7 mouse cellular contexts compared by ENCODE assay signal in the genomic region with DNA sequence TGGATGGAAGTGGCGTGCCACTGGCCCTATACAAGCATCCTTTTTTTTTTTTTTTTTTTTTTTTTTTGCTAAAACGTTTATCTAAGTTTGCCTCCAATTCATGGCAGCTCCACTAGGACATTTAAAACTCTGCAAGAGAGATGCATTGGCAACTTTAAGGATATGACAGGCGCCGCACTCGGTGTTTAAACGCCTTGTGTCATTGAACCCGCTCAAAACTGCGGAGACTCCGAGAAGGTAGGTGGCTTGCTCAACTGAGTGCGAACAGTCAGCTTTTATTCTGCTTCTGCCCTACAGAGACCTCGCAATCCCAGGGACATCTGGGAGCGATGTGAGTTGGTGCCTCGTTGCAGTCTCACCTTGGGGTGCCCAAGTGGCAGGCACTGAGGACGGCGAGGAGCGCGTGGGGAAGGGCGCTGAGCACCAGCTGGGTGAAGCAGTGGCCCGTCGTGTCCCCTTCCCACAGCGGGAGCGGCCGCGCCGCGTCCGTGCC. TPM values are rescaled to one million over a fixed set of nuclear protein-coding genes. Genes with fewer than 3 reads are reported as not detected.
DNase-seq lines count a peak whose midpoint lies in the region; ATAC-seq and TF ChIP-seq lines count a peak whose summit lies in the region.

No protein-coding gene starts in this region.

- peak overlapping the region; percentile 88 for H3K4me2 ChIP-seq in lung, embryonic 15.5 days
- peak overlapping the region; percentile 81 for H3K4me2 ChIP-seq in embryonic facial prominence, embryonic 13.5 days
- peak overlapping the region; percentile 88 for H3K4me2 ChIP-seq in intestine, embryonic 16.5 days (ENCODE audit: low read depth, low read length)

- no peak for DNase-seq in lung, postnatal 10 days
- no peak for DNase-seq in layer of hippocampus, postnatal 10 days (ENCODE audit: low spot score in 2 of 2)
- DNase-seq in right cerebral cortex, postnatal 36 days (ENCODE audit: low spot score in 2 of 2): no peak

- H3K9ac ChIP-seq in lung, embryonic 15.5 days: peak overlapping the region; percentile 91
- peak overlapping the region; percentile 83 for H3K9ac ChIP-seq in embryonic facial prominence, embryonic 13.5 days
- H3K9ac ChIP-seq in intestine, embryonic 16.5 days (ENCODE audit: low read depth, low read length): peak overlapping the region; percentile 93

- no peak for TF ChIP-seq CTCF in olfactory bulb, adult 2 months (IDR thresholded peaks at IDR 0.05; ENCODE audit: insufficient read depth, low read depth, low read length)

- peak overlapping the region; percentile 86 for H3K4me3 ChIP-seq in lung, embryonic 15.5 days
- H3K4me3 ChIP-seq in embryonic facial prominence, embryonic 13.5 days: peak overlapping the region; percentile 73
- H3K4me3 ChIP-seq in intestine, embryonic 16.5 days (ENCODE audit: low read length): peak overlapping the region; percentile 84
- H3K4me3 ChIP-seq in olfactory bulb, adult 2 months (ENCODE audit: insufficient read depth, low read depth, low read length): peak overlapping the region; percentile 64

- no peak for ATAC-seq in lung, embryonic 15.5 days (ENCODE audit: borderline replicate concordance, extremely low read depth, low FRiP score, low TSS enrichment)
- no peak for ATAC-seq in embryonic facial prominence, embryonic 13.5 days (ENCODE audit: insufficient number of reproducible peaks, insufficient read depth, low FRiP score, low TSS enrichment, low read depth)
- ATAC-seq in intestine, embryonic 16.5 days: peak; percentile 67

- peak overlapping the region; percentile 95 for H3K27ac ChIP-seq in lung, embryonic 15.5 days
- peak overlapping the region; percentile 92 for H3K27ac ChIP-seq in embryonic facial prominence, embryonic 13.5 days
- peak overlapping the region; percentile 94 for H3K27ac ChIP-seq in intestine, embryonic 16.5 days (ENCODE audit: low read length)
- H3K27ac ChIP-seq in olfactory bulb, adult 2 months (ENCODE audit: insufficient read depth, low read depth, low read length): peak overlapping the region; percentile 76

- no peaks in the 10 kb centered on the region for H3K9me3 ChIP-seq in lung, embryonic 15.5 days
- H3K9me3 ChIP-seq in embryonic facial prominence, embryonic 13.5 days: no peaks in the 10 kb centered on the region
- H3K9me3 ChIP-seq in intestine, embryonic 16.5 days (ENCODE audit: control insufficient read depth, low read length): no peaks in the 10 kb centered on the region

- H3K4me1 ChIP-seq in lung, embryonic 15.5 days: peaks cover 8% of the 10 kb centered on the region; the same call in 1 of the 2 replicates
- peaks cover 6% of the 10 kb centered on the region for H3K4me1 ChIP-seq in embryonic facial prominence, embryonic 13.5 days
- H3K4me1 ChIP-seq in intestine, embryonic 16.5 days (ENCODE audit: control insufficient read depth, insufficient read depth, low read length): 0 out of 2 replicates have a peak, but pooled peaks cover 7% of the 10 kb centered on the region
- H3K4me1 ChIP-seq in olfactory bulb, adult 2 months (ENCODE audit: control insufficient read depth, insufficient read depth, low read length): 0 out of 2 replicates have a peak, but pooled peaks cover 2% of the 10 kb centered on the region

- 2% methylated on average over 27 of the region's 27 CpGs for WGBS in lung, embryonic 15.5 days
- 2% methylated on average over 27 of the region's 27 CpGs for WGBS in embryonic facial prominence, embryonic 13.5 days
- 3% methylated on average over 27 of the region's 27 CpGs for WGBS in intestine, embryonic 16.5 days
- WGBS in olfactory bulb, adult 2 months: 2% methylated on average over 27 of the region's 27 CpGs

- no peaks in the 10 kb centered on the region for H3K27me3 ChIP-seq in lung, embryonic 15.5 days
- H3K27me3 ChIP-seq in embryonic facial prominence, embryonic 13.5 days: no peaks in the 10 kb centered on the region
- H3K27me3 ChIP-seq in intestine, embryonic 16.5 days (replicated peaks; ENCODE audit: control insufficient read depth, insufficient read depth, low read length): no peaks in the 10 kb centered on the region

- TF ChIP-seq POLR2A in olfactory bulb, adult 2 months (IDR thresholded peaks at IDR 0.05; ENCODE audit: insufficient read depth, low read depth, low read length): no peak

- H3K36me3 ChIP-seq in lung, embryonic 15.5 days: 0 out of 2 replicates have a peak, but pooled peaks cover 8% of the 10 kb centered on the region
- peaks cover 19% of the 10 kb centered on the region; the same call in 1 of the 2 replicates for H3K36me3 ChIP-seq in embryonic facial prominence, embryonic 13.5 days
- H3K36me3 ChIP-seq in intestine, embryonic 16.5 days (ENCODE audit: control insufficient read depth, insufficient read depth, low read length): no peaks in the 10 kb centered on the region

RNA-seq across cellular contexts. Expression of a gene that starts 0.7 kb away (rescaled TPM):
- 3.9 and 5.3 TPM in 2 replicates for polyA plus RNA-seq in lung, embryonic 15.5 days (2015; fragmentation: Nextera tagmentation; extraction: Ambion mirVana)
- 6.1 and 6.3 TPM in 2 replicates for polyA plus RNA-seq in embryonic facial prominence, embryonic 13.5 days (2015; fragmentation: Nextera tagmentation; extraction: Ambion mirVana)
- 7.9 and 9.0 TPM in 2 replicates for polyA plus RNA-seq in intestine, embryonic 16.5 days (2015; fragmentation: Nextera tagmentation; extraction: Ambion mirVana)
- polyA plus RNA-seq in olfactory bulb, adult 2 months (2012; ENCODE audit: insufficient read depth, insufficient read length, low replicate concordance, missing spikeins): not detected in 2 replicates
- total RNA-seq in layer of hippocampus, postnatal 10 days (2021): 1 to 10 TPM; 9.3 to 9.6 TPM

RNA-seq across cellular contexts. Expression of a gene that starts 30.2 kb away (rescaled TPM):
- 0.93 and 1.7 TPM in 2 replicates for polyA plus RNA-seq in lung, embryonic 15.5 days (2015; fragmentation: Nextera tagmentation; extraction: Ambion mirVana)
- polyA plus RNA-seq in embryonic facial prominence, embryonic 13.5 days (2015; fragmentation: Nextera tagmentation; extraction: Ambion mirVana): 7.8 and 8.6 TPM in 2 replicates
- polyA plus RNA-seq in intestine, embryonic 16.5 days (2015; fragmentation: Nextera tagmentation; extraction: Ambion mirVana): 0.54 and 0.69 TPM in 2 replicates
- polyA plus RNA-seq in olfactory bulb, adult 2 months (2012; ENCODE audit: insufficient read depth, insufficient read length, low replicate concordance, missing spikeins): not detected in 2 replicates
- total RNA-seq in layer of hippocampus, postnatal 10 days (2021): 10 to 100 TPM; 44.4 to 52.4 TPM

RNA-seq across cellular contexts. Expression of a gene that starts 44.6 kb away (rescaled TPM):
- polyA plus RNA-seq in lung, embryonic 15.5 days (2015; fragmentation: Nextera tagmentation; extraction: Ambion mirVana): 36.2 and 37.5 TPM in 2 replicates
- polyA plus RNA-seq in embryonic facial prominence, embryonic 13.5 days (2015; fragmentation: Nextera tagmentation; extraction: Ambion mirVana): 55.6 and 57.9 TPM in 2 replicates
- polyA plus RNA-seq in intestine, embryonic 16.5 days (2015; fragmentation: Nextera tagmentation; extraction: Ambion mirVana): 27.0 and 29.6 TPM in 2 replicates
- not detected in 2 replicates for polyA plus RNA-seq in olfactory bulb, adult 2 months (2012; ENCODE audit: insufficient read depth, insufficient read length, low replicate concordance, missing spikeins)
- 10 to 100 TPM; 39.0 to 41.0 TPM for total RNA-seq in layer of hippocampus, postnatal 10 days (2021)

RNA-seq across cellular contexts. Expression of a gene that starts 56.1 kb away (rescaled TPM):
- polyA plus RNA-seq in lung, embryonic 15.5 days (2015; fragmentation: Nextera tagmentation; extraction: Ambion mirVana): 8.9 and 9.8 TPM in 2 replicates
- 11.4 and 13.4 TPM in 2 replicates for polyA plus RNA-seq in embryonic facial prominence, embryonic 13.5 days (2015; fragmentation: Nextera tagmentation; extraction: Ambion mirVana)
- 2.3 and 2.8 TPM in 2 replicates for polyA plus RNA-seq in intestine, embryonic 16.5 days (2015; fragmentation: Nextera tagmentation; extraction: Ambion mirVana)
- polyA plus RNA-seq in olfactory bulb, adult 2 months (2012; ENCODE audit: insufficient read depth, insufficient read length, low replicate concordance, missing spikeins): not detected in 2 replicates
- total RNA-seq in layer of hippocampus, postnatal 10 days (2021): 10 to 100 TPM; 78.1 to 81.5 TPM

Comparison
In these comparisons a context has a peak if more than half of its experiments do, and no peak if none do; other contexts are left out.
1. RNA of a gene that starts 44.6 kb away (polyA plus RNA-seq): 55.6 to 57.9 TPM in embryonic facial prominence, embryonic 13.5 days, 36.2 to 37.5 TPM in lung, embryonic 15.5 days and 27.0 to 29.6 TPM in intestine, embryonic 16.5 days; not detected in olfactory bulb, adult 2 months; every median in the first group is over 10 times any median in the second.
2. Peak in every context shown above with its lines, with median percentiles within 50 percentile points of each other: H3K27ac ChIP-seq, H3K4me2 ChIP-seq, H3K4me3 ChIP-seq and H3K9ac ChIP-seq.